Mouse (Mus musculus): Measurements from ENCODE around the gene Cct4.
A peak's percentile ranks its signal among the peaks of the same experiment; 100 is the strongest.

Gene Cct4

GRCm38 (mm10) chr11:22990393-22991126 lies at the start of gene Cct4:
TSS of gene Cct4 (plus strand) at chr11:22990519.
- peak; percentile 75 for DNase-seq (ENCODE audit: low read depth, low spot score)

- no peak for DNase-seq (ENCODE audit: low read depth, low spot score)
These were observed 41.2 kb upstream of the Cct4 start for GRCm38 (mm10) chr11:22949101-22949500.

GRCm38 (mm10) chr11:22950131-22950530 lies 40.2 kb upstream of the Cct4 start:
- no peak for DNase-seq (ENCODE audit: low read depth, low spot score)

GRCm38 (mm10) chr11:22952668-22953067 lies 37.7 kb upstream of the Cct4 start:
- DNase-seq (ENCODE audit: low read depth, low spot score), result no peak

GRCm38 (mm10) chr11:22956346-22956745 lies 34.0 kb upstream of the Cct4 start:
- DNase-seq (ENCODE audit: low read depth, low spot score), result no peak

- DNase-seq (ENCODE audit: low read depth, low spot score), result no peak
These were observed 33.5 kb upstream of the Cct4 start for GRCm38 (mm10) chr11:22956830-22957229.

- no peak for DNase-seq (ENCODE audit: low read depth, low spot score)
These were observed 32.4 kb upstream of the Cct4 start for GRCm38 (mm10) chr11:22957791-22958374.

- DNase-seq (ENCODE audit: low read depth, low spot score), result no peak
These were observed 28.2 kb upstream of the Cct4 start for GRCm38 (mm10) chr11:22962101-22962500.

- DNase-seq (ENCODE audit: low read depth, low spot score), result no peak
These were observed 25.9 kb upstream of the Cct4 start for GRCm38 (mm10) chr11:22964401-22964800.

GRCm38 (mm10) chr11:22965503-22965902 lies 24.8 kb upstream of the Cct4 start:
- DNase-seq (ENCODE audit: low read depth, low spot score), result no peak

GRCm38 (mm10) chr11:22969486-22969885 lies 20.8 kb upstream of the Cct4 start:
- no peak for DNase-seq (ENCODE audit: low read depth, low spot score)

- no peak for DNase-seq (ENCODE audit: low read depth, low spot score)
These were observed 19.8 kb upstream of the Cct4 start for GRCm38 (mm10) chr11:22970546-22970945.

- peak; percentile 60 for DNase-seq (ENCODE audit: low read depth, low spot score)
These were observed 18.2 kb upstream of the Cct4 start, which contains the start of gene Zrsr1 for GRCm38 (mm10) chr11:22971835-22972709. TSS of gene Zrsr1 (plus strand) at chr11:22972005.

- peak; percentile 66 for DNase-seq (ENCODE audit: low read depth, low spot score)
These were observed 17.4 kb upstream of the Cct4 start for GRCm38 (mm10) chr11:22972746-22973526.

GRCm38 (mm10) chr11:22973599-22973998 lies 16.7 kb upstream of the Cct4 start:
- DNase-seq (ENCODE audit: low read depth, low spot score), result no peak

- no peak for DNase-seq (ENCODE audit: low read depth, low spot score)
These were observed 12.1 kb upstream of the Cct4 start for GRCm38 (mm10) chr11:22978215-22978614.

- no peak for DNase-seq (ENCODE audit: low read depth, low spot score)
These were observed 11.6 kb upstream of the Cct4 start for GRCm38 (mm10) chr11:22978711-22979110.

- no peak for DNase-seq (ENCODE audit: low read depth, low spot score)
These were observed 11.1 kb upstream of the Cct4 start for GRCm38 (mm10) chr11:22979221-22979620.

GRCm38 (mm10) chr11:22981041-22981440 lies 9.3 kb upstream of the Cct4 start:
- no peak for DNase-seq (ENCODE audit: low read depth, low spot score)

- no peak for DNase-seq (ENCODE audit: low read depth, low spot score)
These were observed 8.8 kb upstream of the Cct4 start for GRCm38 (mm10) chr11:22981543-22981950.

GRCm38 (mm10) chr11:22981984-22982757 lies 8.1 kb upstream of the Cct4 start, which contains the start of the genes Gm28048 and Commd1:
TSS of gene Gm28048 (minus strand) at chr11:22982090.
TSS of gene Commd1 (minus strand) at chr11:22982382.
- peak; percentile 83 for DNase-seq (ENCODE audit: low read depth, low spot score)
